Mouse (Mus musculus): Measurements from ENCODE around the gene Mthfsl. TPM values are rescaled to one million over a fixed set of nuclear protein-coding genes. Genes with fewer than 3 reads are reported as not detected.
"Not testable (repeated sequence)": the region's sequence is repeated elsewhere in the genome, so short reads cannot be mapped to it uniquely, and the experiment has no call there.

Mthfsl gene
- 6.0 and 10.4 TPM in 2 replicates for polyA plus RNA-seq (2011; ENCODE audit: insufficient read depth, insufficient read length, low read depth, missing spikeins)

DNA sequence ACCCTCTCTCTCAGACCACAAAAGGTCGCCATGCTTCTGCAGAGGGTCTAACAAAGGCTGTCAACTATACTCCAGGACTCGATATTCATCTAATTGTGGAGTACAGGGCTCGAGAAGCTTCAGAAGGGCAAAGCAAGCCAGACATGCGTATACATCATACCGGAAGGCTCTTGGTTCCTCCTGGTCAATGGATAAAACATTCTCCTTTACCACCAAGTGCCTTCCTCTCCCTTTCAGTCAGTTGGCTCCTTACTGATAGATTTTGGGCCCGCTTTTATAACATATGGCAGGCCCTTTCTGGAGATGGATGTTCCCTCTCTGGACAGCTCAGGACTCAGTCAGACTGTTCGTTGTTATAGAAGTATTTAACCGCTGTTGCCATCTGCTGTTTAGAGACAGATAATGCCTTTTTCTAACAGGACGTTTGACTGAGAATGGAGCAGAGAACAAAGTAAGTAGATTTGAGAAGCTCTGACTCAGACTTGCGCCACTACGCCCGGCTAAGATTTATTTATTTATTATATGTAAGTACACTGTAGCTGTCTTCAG lies at the start of gene Mthfsl:
Mthfsl (minus strand) TSS at position 308 of the 549 bp plus-strand sequence.
- not testable (repeated sequence) for H3K9ac ChIP-seq (ENCODE audit: low read depth, poor library complexity, severe bottlenecking); H3K4me1 ChIP-seq (ENCODE audit: control insufficient read depth, insufficient read depth, low read length); H3K9me3 ChIP-seq (replicated peaks; ENCODE audit: control insufficient read depth, insufficient read depth, low read length, poor library complexity, severe bottlenecking); H3K36me3 ChIP-seq (ENCODE audit: control insufficient read depth, insufficient read depth, low read length, poor library complexity, severe bottlenecking); H3K27ac ChIP-seq (ENCODE audit: insufficient read depth, low read length); H3K27me3 ChIP-seq (ENCODE audit: control insufficient read depth, insufficient read depth, low read length, poor library complexity, severe bottlenecking)
- H3K4me3 ChIP-seq (ENCODE audit: low read depth, low read length), result peak within 1 kb of the TSS; percentile 32

DNA sequence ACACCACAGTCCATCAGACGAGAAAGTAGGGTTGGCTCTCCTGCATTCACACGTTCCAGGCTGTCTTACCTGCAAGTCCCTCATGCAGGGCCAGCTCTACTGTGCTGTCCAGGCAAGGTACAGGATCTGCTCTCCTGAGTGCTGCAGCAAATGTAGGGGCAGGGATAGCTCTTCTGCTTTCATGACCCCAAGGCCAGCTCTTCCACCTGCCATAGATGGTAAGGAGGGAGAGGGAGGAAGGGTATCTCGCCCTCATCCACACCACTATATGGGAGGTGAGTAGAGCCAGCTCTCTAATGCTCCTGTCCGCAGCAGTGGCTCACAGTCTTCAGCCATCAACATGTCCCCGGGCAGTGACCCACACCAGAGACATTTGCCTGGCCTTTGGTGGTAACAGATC lies 49.4 kb upstream of the Mthfsl start:
- not testable (repeated sequence) for H3K27ac ChIP-seq (ENCODE audit: insufficient read depth, low read length); H3K9ac ChIP-seq (ENCODE audit: low read depth, poor library complexity, severe bottlenecking); H3K4me3 ChIP-seq (ENCODE audit: low read depth, low read length); H3K36me3 ChIP-seq (ENCODE audit: control insufficient read depth, insufficient read depth, low read length, poor library complexity, severe bottlenecking); H3K9me3 ChIP-seq (replicated peaks; ENCODE audit: control insufficient read depth, insufficient read depth, low read length, poor library complexity, severe bottlenecking); H3K4me1 ChIP-seq (ENCODE audit: control insufficient read depth, insufficient read depth, low read length); H3K27me3 ChIP-seq (ENCODE audit: control insufficient read depth, insufficient read depth, low read length, poor library complexity, severe bottlenecking)

DNA sequence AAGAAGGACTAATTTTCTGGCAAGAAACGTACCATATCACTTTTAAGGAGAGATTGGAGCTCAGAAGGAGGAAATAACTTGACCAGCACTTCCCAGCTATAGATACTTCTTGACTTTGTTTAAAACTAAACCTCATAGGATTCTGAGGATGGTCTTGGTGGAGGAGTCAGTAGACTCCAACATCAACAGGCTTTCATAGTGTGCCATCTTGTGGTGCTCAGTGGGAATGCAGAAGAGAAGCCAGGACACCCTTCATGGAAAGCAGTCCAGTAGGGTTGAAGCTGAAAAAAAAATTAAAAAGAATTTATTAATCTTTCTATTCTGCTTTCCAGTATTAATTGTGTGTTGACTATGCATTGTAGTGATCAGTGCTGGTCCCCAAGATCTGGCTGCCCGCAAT lies 26.6 kb upstream of the Mthfsl start:
- H3K27ac ChIP-seq (ENCODE audit: insufficient read depth, low read length); H3K9ac ChIP-seq (ENCODE audit: low read depth, poor library complexity, severe bottlenecking); H3K4me1 ChIP-seq (ENCODE audit: control insufficient read depth, insufficient read depth, low read length); H3K9me3 ChIP-seq (replicated peaks; ENCODE audit: control insufficient read depth, insufficient read depth, low read length, poor library complexity, severe bottlenecking); H3K36me3 ChIP-seq (ENCODE audit: control insufficient read depth, insufficient read depth, low read length, poor library complexity, severe bottlenecking); H3K27me3 ChIP-seq (ENCODE audit: control insufficient read depth, insufficient read depth, low read length, poor library complexity, severe bottlenecking); H3K4me3 ChIP-seq (ENCODE audit: low read depth, low read length): not testable (repeated sequence)

DNA sequence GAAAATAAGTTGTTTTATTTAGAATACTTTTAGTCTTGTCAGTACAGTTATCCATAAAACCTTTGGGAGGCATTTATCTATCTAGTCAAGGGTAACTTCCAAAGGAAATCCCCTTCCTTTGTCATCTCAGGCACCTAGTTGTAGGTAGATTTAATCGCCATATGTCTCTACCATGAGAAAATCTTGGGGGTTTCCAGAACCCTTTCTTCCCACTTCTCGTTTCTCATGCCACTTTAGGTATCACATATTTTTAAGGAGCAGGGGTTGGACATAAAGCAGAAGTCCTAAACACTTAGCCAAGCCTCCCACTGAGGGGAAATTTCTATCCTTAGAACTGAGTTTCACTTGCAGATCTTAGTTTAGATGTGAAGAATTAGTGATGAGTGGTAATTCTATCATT lies 25.9 kb upstream of the Mthfsl start:
- H3K4me1 ChIP-seq (ENCODE audit: control insufficient read depth, insufficient read depth, low read length); H3K9me3 ChIP-seq (replicated peaks; ENCODE audit: control insufficient read depth, insufficient read depth, low read length, poor library complexity, severe bottlenecking); H3K27me3 ChIP-seq (ENCODE audit: control insufficient read depth, insufficient read depth, low read length, poor library complexity, severe bottlenecking); H3K27ac ChIP-seq (ENCODE audit: insufficient read depth, low read length); H3K9ac ChIP-seq (ENCODE audit: low read depth, poor library complexity, severe bottlenecking); H3K36me3 ChIP-seq (ENCODE audit: control insufficient read depth, insufficient read depth, low read length, poor library complexity, severe bottlenecking); H3K4me3 ChIP-seq (ENCODE audit: low read depth, low read length): not testable (repeated sequence)

DNA sequence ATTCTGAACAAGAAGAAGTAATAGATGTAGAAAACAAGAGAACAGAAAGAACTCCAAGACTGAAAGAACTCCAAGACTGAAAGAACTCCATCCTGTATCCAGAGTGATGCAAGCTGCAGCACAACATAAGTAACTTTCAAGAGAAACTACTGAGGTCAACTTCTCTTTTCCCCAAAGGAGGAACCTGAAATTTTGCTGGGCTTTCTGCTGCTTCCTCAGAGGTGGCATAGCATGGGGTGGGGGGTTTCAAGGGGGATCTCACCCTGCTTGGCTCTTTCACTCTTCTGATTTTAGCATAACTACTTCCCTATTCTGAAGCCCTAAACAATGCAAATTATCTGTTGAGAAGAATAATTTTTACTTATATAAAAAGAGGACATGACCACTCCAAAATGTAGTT lies 15.2 kb upstream of the Mthfsl start:
- H3K9me3 ChIP-seq (replicated peaks; ENCODE audit: control insufficient read depth, insufficient read depth, low read length, poor library complexity, severe bottlenecking); H3K27ac ChIP-seq (ENCODE audit: insufficient read depth, low read length); H3K4me3 ChIP-seq (ENCODE audit: low read depth, low read length); H3K4me1 ChIP-seq (ENCODE audit: control insufficient read depth, insufficient read depth, low read length); H3K27me3 ChIP-seq (ENCODE audit: control insufficient read depth, insufficient read depth, low read length, poor library complexity, severe bottlenecking); H3K36me3 ChIP-seq (ENCODE audit: control insufficient read depth, insufficient read depth, low read length, poor library complexity, severe bottlenecking); H3K9ac ChIP-seq (ENCODE audit: low read depth, poor library complexity, severe bottlenecking): not testable (repeated sequence)

DNA sequence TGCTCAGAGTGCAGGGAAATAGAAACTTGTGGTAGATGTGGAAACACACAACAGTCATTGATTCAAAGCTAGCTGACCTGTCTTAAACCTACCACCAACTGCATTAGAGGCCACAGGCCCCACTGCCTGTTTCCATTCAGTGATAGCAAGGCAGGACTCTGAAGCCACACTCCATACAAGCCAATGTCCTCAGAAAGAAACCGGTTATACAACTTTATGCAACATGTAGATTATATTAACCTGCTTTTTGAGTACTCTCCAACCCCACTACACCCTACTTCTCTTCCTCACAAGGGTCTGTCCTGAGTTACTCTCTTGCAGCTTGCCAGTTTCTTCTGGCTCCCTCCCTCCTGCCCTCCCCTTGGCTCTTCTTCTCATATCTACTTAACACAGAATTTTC lies 13.1 kb upstream of the Mthfsl start:
- not testable (repeated sequence) for H3K9ac ChIP-seq (ENCODE audit: low read depth, poor library complexity, severe bottlenecking); H3K4me1 ChIP-seq (ENCODE audit: control insufficient read depth, insufficient read depth, low read length); H3K27ac ChIP-seq (ENCODE audit: insufficient read depth, low read length); H3K4me3 ChIP-seq (ENCODE audit: low read depth, low read length); H3K9me3 ChIP-seq (replicated peaks; ENCODE audit: control insufficient read depth, insufficient read depth, low read length, poor library complexity, severe bottlenecking); H3K27me3 ChIP-seq (ENCODE audit: control insufficient read depth, insufficient read depth, low read length, poor library complexity, severe bottlenecking); H3K36me3 ChIP-seq (ENCODE audit: control insufficient read depth, insufficient read depth, low read length, poor library complexity, severe bottlenecking)

DNA sequence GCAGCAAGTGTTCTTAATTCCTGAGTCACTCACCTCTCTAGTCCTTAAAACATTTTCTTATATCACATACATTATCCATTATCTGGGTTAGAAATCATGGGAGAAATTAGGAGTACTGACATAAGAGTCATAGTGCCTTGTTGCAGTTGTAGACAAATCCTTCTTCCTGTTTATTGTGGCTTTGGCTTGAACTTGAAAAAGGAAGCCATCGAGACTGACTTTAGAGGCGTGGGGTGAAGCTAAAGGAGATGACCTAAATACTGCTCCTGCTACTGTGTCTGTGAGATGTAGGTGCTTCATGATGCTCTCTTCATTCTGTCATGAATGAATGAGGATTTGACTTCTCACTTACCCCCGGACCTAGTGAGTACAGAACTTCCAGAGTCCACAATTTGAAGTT lies 12.2 kb upstream of the Mthfsl start:
- not testable (repeated sequence) for H3K9ac ChIP-seq (ENCODE audit: low read depth, poor library complexity, severe bottlenecking); H3K4me3 ChIP-seq (ENCODE audit: low read depth, low read length); H3K4me1 ChIP-seq (ENCODE audit: control insufficient read depth, insufficient read depth, low read length); H3K9me3 ChIP-seq (replicated peaks; ENCODE audit: control insufficient read depth, insufficient read depth, low read length, poor library complexity, severe bottlenecking); H3K27me3 ChIP-seq (ENCODE audit: control insufficient read depth, insufficient read depth, low read length, poor library complexity, severe bottlenecking); H3K27ac ChIP-seq (ENCODE audit: insufficient read depth, low read length); H3K36me3 ChIP-seq (ENCODE audit: control insufficient read depth, insufficient read depth, low read length, poor library complexity, severe bottlenecking)

DNA sequence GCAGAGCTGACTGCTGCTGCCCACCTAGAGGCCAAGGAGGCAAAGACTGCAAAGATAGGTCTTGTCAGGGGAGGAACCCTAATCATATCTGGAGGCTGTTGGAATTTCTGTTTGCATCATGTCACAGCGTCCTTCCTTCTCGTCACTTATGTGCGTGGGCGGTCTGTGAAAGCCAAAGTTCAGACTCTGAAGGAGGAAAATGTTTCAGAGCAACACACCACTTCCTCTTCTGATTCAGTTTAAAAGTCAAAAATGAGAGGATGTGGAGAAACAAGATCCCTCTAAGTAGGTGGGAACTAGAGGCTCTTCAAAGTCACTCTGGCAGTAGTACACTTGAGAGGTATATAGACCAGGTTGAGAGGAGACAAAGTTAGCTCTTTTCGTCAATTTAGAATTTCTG lies 11.6 kb upstream of the Mthfsl start, which contains the start of gene Bcl2a1d:
Bcl2a1d (minus strand) TSS at position 187 of the 400 bp plus-strand sequence.
- not testable (repeated sequence) for H3K36me3 ChIP-seq (ENCODE audit: control insufficient read depth, insufficient read depth, low read length, poor library complexity, severe bottlenecking); H3K27me3 ChIP-seq (ENCODE audit: control insufficient read depth, insufficient read depth, low read length, poor library complexity, severe bottlenecking); H3K9ac ChIP-seq (ENCODE audit: low read depth, poor library complexity, severe bottlenecking); H3K27ac ChIP-seq (ENCODE audit: insufficient read depth, low read length); H3K9me3 ChIP-seq (replicated peaks; ENCODE audit: control insufficient read depth, insufficient read depth, low read length, poor library complexity, severe bottlenecking); H3K4me1 ChIP-seq (ENCODE audit: control insufficient read depth, insufficient read depth, low read length); H3K4me3 ChIP-seq (ENCODE audit: low read depth, low read length)

DNA sequence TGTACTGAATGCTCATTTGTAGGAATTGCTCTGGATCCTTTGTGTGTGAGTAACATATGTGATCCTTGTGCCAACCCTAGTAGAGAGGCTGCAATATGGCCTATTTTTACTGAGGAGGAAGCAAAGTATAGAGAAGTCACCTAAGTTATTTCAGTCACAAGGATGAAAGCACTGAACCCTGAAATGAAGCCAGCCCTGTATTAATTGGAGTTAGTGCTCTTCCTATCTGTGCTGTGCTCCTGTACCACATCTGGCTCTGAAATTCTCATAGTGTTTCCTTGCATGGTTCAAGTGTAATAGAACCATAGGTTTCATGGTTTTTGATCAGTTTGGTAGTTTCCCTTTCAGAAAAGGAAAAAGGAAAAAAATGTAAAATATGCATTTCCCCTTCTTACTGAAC lies 8.2 kb upstream of the Mthfsl start:
- not testable (repeated sequence) for H3K27ac ChIP-seq (ENCODE audit: insufficient read depth, low read length); H3K4me1 ChIP-seq (ENCODE audit: control insufficient read depth, insufficient read depth, low read length); H3K4me3 ChIP-seq (ENCODE audit: low read depth, low read length); H3K27me3 ChIP-seq (ENCODE audit: control insufficient read depth, insufficient read depth, low read length, poor library complexity, severe bottlenecking); H3K9ac ChIP-seq (ENCODE audit: low read depth, poor library complexity, severe bottlenecking); H3K9me3 ChIP-seq (replicated peaks; ENCODE audit: control insufficient read depth, insufficient read depth, low read length, poor library complexity, severe bottlenecking); H3K36me3 ChIP-seq (ENCODE audit: control insufficient read depth, insufficient read depth, low read length, poor library complexity, severe bottlenecking)

DNA sequence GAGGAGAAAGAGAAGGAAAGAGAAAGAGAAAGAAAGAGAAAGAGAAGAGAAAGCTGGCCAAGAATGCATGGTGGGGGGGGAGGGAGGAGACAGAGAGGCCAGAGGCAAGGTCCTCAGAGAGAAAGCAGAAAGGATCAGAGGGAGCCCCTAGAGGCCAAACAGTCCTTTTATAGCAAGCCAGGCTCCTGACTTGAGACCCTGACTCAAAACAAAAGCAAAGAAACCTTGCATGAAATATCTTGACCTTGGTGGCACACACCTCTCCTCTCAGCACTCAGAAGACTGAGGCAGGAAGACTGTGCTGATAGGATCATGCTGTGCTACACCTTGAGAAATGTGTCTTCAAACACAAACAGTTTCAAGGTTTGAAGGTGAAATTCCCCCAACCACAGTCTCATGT lies 1.5 kb upstream of the Mthfsl start:
- H3K27me3 ChIP-seq (ENCODE audit: control insufficient read depth, insufficient read depth, low read length, poor library complexity, severe bottlenecking); H3K4me3 ChIP-seq (ENCODE audit: low read depth, low read length); H3K4me1 ChIP-seq (ENCODE audit: control insufficient read depth, insufficient read depth, low read length); H3K9ac ChIP-seq (ENCODE audit: low read depth, poor library complexity, severe bottlenecking); H3K27ac ChIP-seq (ENCODE audit: insufficient read depth, low read length); H3K36me3 ChIP-seq (ENCODE audit: control insufficient read depth, insufficient read depth, low read length, poor library complexity, severe bottlenecking); H3K9me3 ChIP-seq (replicated peaks; ENCODE audit: control insufficient read depth, insufficient read depth, low read length, poor library complexity, severe bottlenecking): not testable (repeated sequence)

Data from ES-Bruce4 (cell line).